Mouse (Mus musculus): ENCODE data around the gene Unc13c. TPM values are rescaled to one million over a fixed set of nuclear protein-coding genes. Genes with fewer than 3 reads are reported as not detected.

The Unc13c gene
- polyA plus RNA-seq, 1 experiment: not detected

GRCm38 (mm10) chr9:73697103-73697502, 271.7 kb downstream of the Unc13c start:
- Histone ChIP-seq H3K4me3 (replicated peaks) (no peak overlapping the region), H3K36me3 (ENCODE audit: control insufficient read depth) (no peaks in the 10 kb centered on the region), H3K27me3 (ENCODE audit: control insufficient read depth) (no peaks in the 10 kb centered on the region), H3K4me1 (ENCODE audit: control insufficient read depth) (no peaks in the 10 kb centered on the region), H3K9me3 (ENCODE audit: control insufficient read depth, low read length) (no peaks in the 10 kb centered on the region)
- TF ChIP-seq TAL1 (IDR thresholded peaks at IDR 0.05; ENCODE audit: low read length) (no peak), GATA1 (IDR thresholded peaks at IDR 0.05; ENCODE audit: low read length) (no peak)

- no peaks in the 10 kb centered on the region for H3K9me3 ChIP-seq (ENCODE audit: control insufficient read depth, low read length)
- no peaks in the 10 kb centered on the region for H3K36me3 ChIP-seq (ENCODE audit: control insufficient read depth)
- H3K4me1 ChIP-seq (ENCODE audit: control insufficient read depth): no peaks in the 10 kb centered on the region
- H3K4me3 ChIP-seq (replicated peaks): no peak overlapping the region
- H3K27me3 ChIP-seq (ENCODE audit: control insufficient read depth): no peaks in the 10 kb centered on the region
- no peak for TF ChIP-seq GATA1 (IDR thresholded peaks at IDR 0.05; ENCODE audit: low read length)
- TF ChIP-seq TAL1 (IDR thresholded peaks at IDR 0.05; ENCODE audit: low read length): no peak
Observed at GRCm38 (mm10) chr9:73681580-73681979, 287.2 kb downstream of the Unc13c start.

DNA sequence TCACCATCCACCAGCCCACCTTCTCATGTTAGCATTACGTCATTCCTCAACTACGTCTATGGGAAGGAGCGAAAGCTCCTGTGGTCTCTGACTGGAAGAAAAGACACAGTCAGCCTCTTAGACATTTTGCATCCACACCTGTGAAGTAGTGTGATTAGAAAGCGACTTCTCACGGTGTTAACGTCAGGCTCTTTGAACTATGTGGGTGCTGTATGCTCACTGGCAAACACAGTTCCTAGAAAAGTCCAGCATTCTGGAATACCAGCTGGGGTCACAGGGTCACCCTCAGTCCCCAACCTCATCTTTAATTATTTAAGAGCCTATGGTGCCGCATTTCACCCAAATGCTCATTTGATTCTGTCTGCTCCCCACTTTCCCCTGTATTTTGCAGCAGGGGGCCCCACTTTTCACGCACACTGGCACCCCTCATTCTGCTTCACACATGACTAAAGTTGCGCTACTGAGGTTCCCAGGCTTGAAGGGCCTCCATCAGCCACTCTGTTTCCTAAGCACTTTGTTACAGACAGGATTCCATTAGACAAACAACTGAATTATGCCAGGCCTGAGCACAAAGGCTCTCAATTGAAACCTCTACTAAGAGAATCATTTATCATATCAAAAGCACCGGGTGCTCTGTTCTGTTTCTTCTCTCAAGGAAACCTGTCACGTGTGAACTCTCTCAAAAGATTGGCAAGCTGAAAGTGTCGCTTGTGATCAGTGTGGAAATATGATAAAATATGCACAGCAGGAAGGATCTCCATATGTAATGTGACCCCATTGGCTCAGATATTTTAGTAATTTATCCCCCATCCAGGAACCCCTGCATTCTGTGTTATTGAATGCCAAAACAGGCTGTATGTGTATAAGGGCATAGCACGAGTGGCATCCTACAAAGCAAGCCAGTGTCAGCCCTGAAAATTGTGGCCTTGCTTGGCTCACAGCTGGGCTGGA, 287.9 kb downstream of the Unc13c start:
- TF ChIP-seq GATA1 (IDR thresholded peaks at IDR 0.05; ENCODE audit: low read length) (no peak), TAL1 (IDR thresholded peaks at IDR 0.05; ENCODE audit: low read length) (no peak)
- no peaks in the 10 kb centered on the region; the same call in 1 of the 2 replicates for H3K9me3 ChIP-seq (ENCODE audit: control insufficient read depth, low read length)
- no peak overlapping the region for H3K4me3 ChIP-seq (replicated peaks)
- H3K4me1 ChIP-seq (ENCODE audit: control insufficient read depth): no peaks in the 10 kb centered on the region
- no peaks in the 10 kb centered on the region for H3K27me3 ChIP-seq (ENCODE audit: control insufficient read depth)
- no peaks in the 10 kb centered on the region for H3K36me3 ChIP-seq (ENCODE audit: control insufficient read depth)

DNA sequence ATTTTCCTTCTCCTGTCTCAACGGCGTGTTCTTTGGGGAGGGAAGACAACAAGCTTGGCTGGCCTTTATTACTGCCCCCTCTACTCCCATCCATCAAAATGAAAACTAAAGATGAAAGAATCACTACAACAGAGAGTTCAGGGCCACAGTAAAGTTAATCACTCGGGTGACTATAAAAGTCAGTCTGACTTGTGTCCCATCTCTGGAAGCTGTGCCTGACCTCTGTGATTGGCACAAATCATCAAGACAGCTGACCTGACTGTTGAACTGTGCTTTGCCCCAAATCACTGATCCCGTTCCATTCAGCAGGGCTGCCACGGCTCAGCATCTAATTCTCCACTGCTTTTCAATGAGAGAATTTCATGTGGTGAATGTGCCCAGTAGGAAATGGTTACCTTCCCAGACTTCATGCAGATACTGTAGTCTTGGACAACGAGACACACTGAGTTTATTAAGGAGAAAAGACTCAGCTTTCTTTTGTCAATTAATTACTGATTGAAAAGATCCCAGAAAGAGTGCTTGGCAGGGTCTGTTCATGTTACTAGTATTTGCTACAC, 297.0 kb downstream of the Unc13c start:
- H3K36me3 ChIP-seq (ENCODE audit: control insufficient read depth): no peaks in the 10 kb centered on the region
- TF ChIP-seq TAL1 (IDR thresholded peaks at IDR 0.05; ENCODE audit: low read length): no peak
- TF ChIP-seq GATA1 (IDR thresholded peaks at IDR 0.05; ENCODE audit: low read length): no peak
- H3K4me3 ChIP-seq (replicated peaks): no peak overlapping the region
- H3K9me3 ChIP-seq (ENCODE audit: control insufficient read depth, low read length): no peaks in the 10 kb centered on the region; the same call in 1 of the 2 replicates
- H3K27me3 ChIP-seq (ENCODE audit: control insufficient read depth): no peaks in the 10 kb centered on the region
- no peaks in the 10 kb centered on the region for H3K4me1 ChIP-seq (ENCODE audit: control insufficient read depth)

- Histone ChIP-seq H3K4me3 (replicated peaks) (no peak overlapping the region), H3K9me3 (ENCODE audit: control insufficient read depth, low read length) (no peaks in the 10 kb centered on the region; the same call in 1 of the 2 replicates), H3K27me3 (ENCODE audit: control insufficient read depth) (no peaks in the 10 kb centered on the region), H3K4me1 (ENCODE audit: control insufficient read depth) (no peaks in the 10 kb centered on the region), H3K36me3 (ENCODE audit: control insufficient read depth) (no peaks in the 10 kb centered on the region)
- TF ChIP-seq TAL1 (IDR thresholded peaks at IDR 0.05; ENCODE audit: low read length) (no peak), GATA1 (IDR thresholded peaks at IDR 0.05; ENCODE audit: low read length) (no peak)
Observed at GRCm38 (mm10) chr9:73670040-73670439, 298.7 kb downstream of the Unc13c start.

DNA sequence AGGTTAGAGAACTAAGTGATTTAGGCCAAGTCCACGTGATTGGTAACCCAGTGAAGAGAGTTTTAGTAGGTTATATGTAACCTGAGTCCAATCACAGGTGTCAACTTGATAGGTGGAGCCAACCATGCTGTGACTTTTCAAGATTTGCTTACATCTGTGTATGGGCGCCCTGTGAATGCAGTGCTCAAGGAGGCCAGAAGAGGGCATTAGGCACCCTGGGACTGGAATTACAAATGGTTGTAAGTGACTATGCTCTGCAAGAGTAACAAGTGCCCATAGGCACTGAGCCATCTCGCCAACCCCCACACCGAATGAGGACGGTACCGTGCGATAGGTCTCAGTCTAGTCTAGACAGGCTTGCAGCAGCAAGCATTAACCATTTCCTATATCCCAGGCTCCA, 305.9 kb downstream of the Unc13c start:
- no peaks in the 10 kb centered on the region for H3K4me1 ChIP-seq (ENCODE audit: control insufficient read depth)
- H3K36me3 ChIP-seq (ENCODE audit: control insufficient read depth): no peaks in the 10 kb centered on the region
- peaks cover 3% of the 10 kb centered on the region; the same call in 1 of the 2 replicates for H3K9me3 ChIP-seq (ENCODE audit: control insufficient read depth, low read length)
- TF ChIP-seq GATA1 (IDR thresholded peaks at IDR 0.05; ENCODE audit: low read length) (no peak), TAL1 (IDR thresholded peaks at IDR 0.05; ENCODE audit: low read length) (no peak)
- no peaks in the 10 kb centered on the region for H3K27me3 ChIP-seq (ENCODE audit: control insufficient read depth)
- H3K4me3 ChIP-seq (replicated peaks): no peak overlapping the region

- Histone ChIP-seq H3K36me3 (ENCODE audit: control insufficient read depth) (no peaks in the 10 kb centered on the region), H3K4me1 (ENCODE audit: control insufficient read depth) (no peaks in the 10 kb centered on the region), H3K9me3 (ENCODE audit: control insufficient read depth, low read length) (peaks cover 3% of the 10 kb centered on the region), H3K4me3 (replicated peaks) (no peak overlapping the region), H3K27me3 (ENCODE audit: control insufficient read depth) (no peaks in the 10 kb centered on the region)
- no peak for TF ChIP-seq GATA1 (IDR thresholded peaks at IDR 0.05; ENCODE audit: low read length)
Observed at GRCm38 (mm10) chr9:73649088-73649487, 319.7 kb downstream of the Unc13c start.

DNA sequence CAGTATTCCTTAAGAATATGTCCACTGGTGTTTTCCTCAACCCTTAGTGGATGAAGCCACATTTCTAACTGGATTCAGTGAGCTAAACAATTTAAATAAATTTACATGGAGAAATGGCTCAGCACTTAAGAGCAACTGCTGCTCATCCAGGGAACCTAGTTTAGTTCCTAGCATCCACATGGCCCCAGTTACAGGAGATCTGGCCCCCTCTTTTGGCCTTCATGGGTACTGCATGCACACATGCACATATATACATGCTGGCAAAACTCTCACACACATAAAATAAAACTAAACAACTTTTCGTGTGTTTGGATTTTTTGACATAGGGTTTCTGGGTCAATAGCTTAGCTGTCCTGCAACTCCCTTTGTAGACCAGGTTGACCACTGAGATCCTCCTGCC, 330.6 kb downstream of the Unc13c start:
- Histone ChIP-seq H3K27me3 (ENCODE audit: control insufficient read depth) (no peaks in the 10 kb centered on the region), H3K4me3 (replicated peaks) (no peak overlapping the region), H3K36me3 (ENCODE audit: control insufficient read depth) (no peaks in the 10 kb centered on the region), H3K4me1 (ENCODE audit: control insufficient read depth) (no peaks in the 10 kb centered on the region), H3K9me3 (ENCODE audit: control insufficient read depth, low read length) (0 out of 2 replicates have a peak, but pooled peaks cover 3% of the 10 kb centered on the region)
- TF ChIP-seq GATA1 (IDR thresholded peaks at IDR 0.05; ENCODE audit: low read length) (no peak), TAL1 (IDR thresholded peaks at IDR 0.05; ENCODE audit: low read length) (no peak)

GRCm38 (mm10) chr9:73625171-73625570, 343.6 kb downstream of the Unc13c start:
- H3K4me3 ChIP-seq (replicated peaks): no peak overlapping the region
- TF ChIP-seq GATA1 (IDR thresholded peaks at IDR 0.05; ENCODE audit: low read length) (no peak), TAL1 (IDR thresholded peaks at IDR 0.05; ENCODE audit: low read length) (no peak)
- H3K27me3 ChIP-seq (ENCODE audit: control insufficient read depth): no peaks in the 10 kb centered on the region
- no peaks in the 10 kb centered on the region for H3K9me3 ChIP-seq (ENCODE audit: control insufficient read depth, low read length)
- H3K36me3 ChIP-seq (ENCODE audit: control insufficient read depth): no peaks in the 10 kb centered on the region
- no peaks in the 10 kb centered on the region for H3K4me1 ChIP-seq (ENCODE audit: control insufficient read depth)

Measured in erythroblast, embryonic 14.5 days (primary cell).